Mouse (Mus musculus) ES-Bruce4 (cell line): ENCODE data around the gene Ccna1.

Source experiments
- CTCF ChIP-seq: IDR thresholded peaks from one replicate; pipeline ENCODE4 v1.8.1; 2011; ENCODE audit warnings: low read depth, low read length
- POLR2A ChIP-seq: IDR thresholded peaks from one replicate; pipeline ENCODE4 v1.8.1; 2011; ENCODE audit warnings: low read length; ENCODE audit not compliant: insufficient read depth

DNA sequence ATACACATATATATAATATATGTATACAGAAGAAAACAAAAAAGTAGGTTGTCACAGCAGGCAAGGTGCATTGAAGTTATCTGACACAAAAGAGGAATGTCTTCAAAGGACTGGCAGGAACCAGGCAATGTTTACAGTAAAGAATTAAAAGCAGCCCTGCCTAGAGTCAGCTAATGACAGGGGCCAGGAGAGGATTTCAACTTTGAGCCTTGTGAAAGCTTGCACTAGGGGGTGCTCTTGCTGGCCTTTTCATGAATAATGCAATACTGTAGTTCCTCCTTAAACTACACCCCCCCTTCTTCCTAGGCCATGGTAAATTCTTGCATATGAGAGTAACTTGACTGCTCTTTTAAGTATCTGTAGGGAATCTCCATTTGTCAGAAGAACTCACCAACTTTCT is 45.8 kb upstream of the Ccna1 start:
- no peak for TF ChIP-seq CTCF
- no peak for TF ChIP-seq POLR2A
